Mouse (Mus musculus): Measurements from ENCODE around the gene Ascc3. TPM values are rescaled to one million over a fixed set of nuclear protein-coding genes. Genes with fewer than 3 reads are reported as not detected.

Gene Ascc3
- polyA plus RNA-seq, 1 experiment from 2014 or later = 25.9 TPM

DNA sequence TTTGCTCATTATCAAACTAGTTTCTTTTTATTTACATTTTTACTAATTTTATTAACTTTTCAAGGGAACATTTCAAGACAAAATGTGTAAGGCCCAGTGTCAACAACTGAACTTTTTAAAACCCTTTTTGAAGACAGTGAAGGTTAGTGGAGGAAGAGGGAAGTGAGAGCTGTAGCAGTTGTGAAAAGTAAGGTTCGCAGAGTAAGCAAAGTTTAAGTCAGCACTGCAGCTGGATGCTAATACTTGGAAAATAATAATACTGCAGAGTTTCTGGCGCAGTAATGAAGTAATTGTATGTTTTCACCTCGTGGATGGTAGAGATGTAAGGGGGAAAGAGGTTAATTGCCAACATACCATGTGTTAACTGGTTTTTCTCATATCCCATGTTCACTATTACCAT, 112.4 kb downstream of the Ascc3 start:
- no peaks in the 10 kb centered on the region for H3K9me3 ChIP-seq (ENCODE audit: control insufficient read depth, low read length)
- no peak overlapping the region for H3K9ac ChIP-seq (ENCODE audit: low read length)
- ATAC-seq (replicated peaks; ENCODE audit: low FRiP score) (no peak), DNase-seq (ENCODE audit: low spot score) (no peak)
- no peaks in the 10 kb centered on the region for H3K27me3 ChIP-seq (ENCODE audit: control insufficient read depth, insufficient read depth, low read length)
- WGBS = 88% methylated on average over 3 of the region's 3 CpGs
- H3K27ac ChIP-seq (ENCODE audit: low read depth, low read length) = no peak overlapping the region
- H3K4me1 ChIP-seq (replicated peaks; ENCODE audit: control insufficient read depth, insufficient read depth, low read length) = no peaks in the 10 kb centered on the region
- no peak overlapping the region for H3K4me3 ChIP-seq (ENCODE audit: low read depth, low read length)
- H3K36me3 ChIP-seq (ENCODE audit: control insufficient read depth, insufficient read depth, low read length) = no peaks in the 10 kb centered on the region
- H3K4me2 ChIP-seq (ENCODE audit: low read depth, low read length, severe bottlenecking) = no peak overlapping the region

DNA sequence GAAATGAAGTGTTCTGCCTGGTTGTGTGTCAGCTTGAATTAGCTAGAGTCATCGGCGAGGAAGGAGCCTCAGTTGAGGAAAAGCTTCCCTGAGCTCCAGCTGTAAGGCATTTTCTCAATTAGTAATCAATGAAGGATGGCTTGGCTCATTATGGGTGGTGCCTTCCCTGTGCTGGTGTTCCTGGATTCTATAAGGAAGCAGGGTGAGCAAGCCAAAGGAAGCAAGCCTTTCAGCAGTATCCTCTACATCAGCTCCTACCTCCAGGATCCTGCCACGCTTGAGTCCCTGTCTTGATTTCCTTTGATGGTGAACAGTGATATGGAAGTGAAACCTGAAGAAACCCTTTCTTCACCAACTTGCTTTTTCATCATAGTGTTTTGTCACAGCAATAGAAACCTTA, 118.8 kb downstream of the Ascc3 start:
- WGBS = 83% methylated on average over 3 of the region's 3 CpGs
- no peaks in the 10 kb centered on the region for H3K9me3 ChIP-seq (ENCODE audit: control insufficient read depth, low read length)
- no peak for ATAC-seq (replicated peaks; ENCODE audit: low FRiP score)
- H3K4me2 ChIP-seq (ENCODE audit: low read depth, low read length, severe bottlenecking) = no peak overlapping the region
- no peaks in the 10 kb centered on the region for H3K27me3 ChIP-seq (ENCODE audit: control insufficient read depth, insufficient read depth, low read length)
- H3K4me3 ChIP-seq (ENCODE audit: low read depth, low read length) = no peak overlapping the region
- no peak for DNase-seq (ENCODE audit: low spot score)
- H3K4me1 ChIP-seq (replicated peaks; ENCODE audit: control insufficient read depth, insufficient read depth, low read length) = no peaks in the 10 kb centered on the region
- no peak overlapping the region for H3K9ac ChIP-seq (ENCODE audit: low read length)
- no peaks in the 10 kb centered on the region for H3K36me3 ChIP-seq (ENCODE audit: control insufficient read depth, insufficient read depth, low read length)
- H3K27ac ChIP-seq (ENCODE audit: low read depth, low read length) = no peak overlapping the region

DNA sequence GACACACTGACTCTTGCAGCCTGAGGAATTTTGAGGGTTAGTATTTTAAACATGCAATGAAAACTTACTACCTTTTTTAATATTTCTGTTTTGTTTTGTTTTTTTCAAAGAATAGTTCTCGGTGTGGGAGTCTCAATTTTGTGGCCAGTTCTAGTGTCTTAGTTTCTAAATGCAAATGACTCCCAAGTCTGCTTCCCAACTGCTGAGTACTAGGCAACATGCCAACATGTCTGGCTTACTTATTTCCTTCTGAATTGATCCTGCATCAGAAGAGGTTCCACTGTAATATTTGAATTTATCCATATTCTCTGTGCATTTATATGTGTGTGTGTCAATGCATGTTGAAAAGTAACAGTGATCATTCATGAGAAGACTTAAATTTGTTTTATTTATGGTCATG, 119.3 kb downstream of the Ascc3 start:
- Histone ChIP-seq H3K9ac (ENCODE audit: low read length) (no peak overlapping the region), H3K27me3 (ENCODE audit: control insufficient read depth, insufficient read depth, low read length) (no peaks in the 10 kb centered on the region), H3K36me3 (ENCODE audit: control insufficient read depth, insufficient read depth, low read length) (no peaks in the 10 kb centered on the region), H3K4me1 (replicated peaks; ENCODE audit: control insufficient read depth, insufficient read depth, low read length) (no peaks in the 10 kb centered on the region), H3K27ac (ENCODE audit: low read depth, low read length) (no peak overlapping the region), H3K4me3 (ENCODE audit: low read depth, low read length) (no peak overlapping the region), H3K9me3 (ENCODE audit: control insufficient read depth, low read length) (no peaks in the 10 kb centered on the region), H3K4me2 (ENCODE audit: low read depth, low read length, severe bottlenecking) (no peak overlapping the region)
- ATAC-seq (replicated peaks; ENCODE audit: low FRiP score) (no peak), DNase-seq (ENCODE audit: low spot score) (no peak)
- WGBS = 87% methylated on average over 1 of the region's 1 CpGs

DNA sequence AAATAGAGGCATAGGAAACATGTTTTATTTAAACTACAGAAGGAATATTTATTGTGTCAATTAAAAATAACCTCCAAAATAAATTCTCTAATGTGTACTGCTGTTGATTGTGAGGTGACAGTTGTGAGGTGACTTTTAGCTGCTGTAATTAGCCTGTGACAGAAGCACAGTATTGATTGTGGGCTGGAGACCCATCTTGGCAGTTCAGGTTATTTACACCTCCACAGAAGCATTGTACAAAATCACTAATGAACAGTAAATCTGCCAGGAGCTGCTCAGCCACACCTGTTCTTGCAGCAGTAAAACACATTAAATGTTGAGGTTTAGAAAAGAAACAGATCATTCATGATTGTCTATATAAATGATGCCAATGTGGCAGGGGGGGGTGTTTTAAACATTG, 141.0 kb downstream of the Ascc3 start:
- DNase-seq (ENCODE audit: low spot score) (no peak), ATAC-seq (replicated peaks; ENCODE audit: low FRiP score) (no peak)
- Histone ChIP-seq H3K4me3 (ENCODE audit: low read depth, low read length) (no peak overlapping the region), H3K9me3 (ENCODE audit: control insufficient read depth, low read length) (no peaks in the 10 kb centered on the region), H3K27me3 (ENCODE audit: control insufficient read depth, insufficient read depth, low read length) (no peaks in the 10 kb centered on the region), H3K4me1 (replicated peaks; ENCODE audit: control insufficient read depth, insufficient read depth, low read length) (no peaks in the 10 kb centered on the region), H3K36me3 (ENCODE audit: control insufficient read depth, insufficient read depth, low read length) (no peaks in the 10 kb centered on the region), H3K9ac (ENCODE audit: low read length) (no peak overlapping the region), H3K27ac (ENCODE audit: low read depth, low read length) (no peak overlapping the region), H3K4me2 (ENCODE audit: low read depth, low read length, severe bottlenecking) (no peak overlapping the region)

DNA sequence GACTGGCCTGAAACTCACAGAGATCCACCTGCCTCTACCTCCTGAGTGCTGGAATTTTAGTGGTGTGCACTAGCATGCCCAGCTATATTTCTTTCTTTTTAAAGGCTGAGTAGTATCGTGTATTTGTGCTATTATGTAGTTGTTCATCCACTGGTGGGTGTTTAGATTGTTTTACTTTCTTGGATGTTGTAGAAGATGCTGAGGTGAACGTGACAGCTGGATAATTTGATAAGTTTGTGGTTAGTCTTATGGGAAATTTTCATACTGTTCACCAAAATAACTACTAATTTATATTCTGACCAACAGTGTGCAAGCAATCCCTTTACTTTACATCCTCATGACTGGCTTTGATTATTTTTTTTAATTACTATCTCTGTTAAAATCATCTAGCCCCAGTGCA, 169.6 kb downstream of the Ascc3 start:
- ATAC-seq (replicated peaks; ENCODE audit: low FRiP score) (no peak), DNase-seq (ENCODE audit: low spot score) (no peak)
- H3K4me2 ChIP-seq (ENCODE audit: low read depth, low read length, severe bottlenecking) = no peak overlapping the region
- H3K36me3 ChIP-seq (ENCODE audit: control insufficient read depth, insufficient read depth, low read length) = no peaks in the 10 kb centered on the region
- no peaks in the 10 kb centered on the region for H3K27me3 ChIP-seq (ENCODE audit: control insufficient read depth, insufficient read depth, low read length)
- no peak overlapping the region for H3K9ac ChIP-seq (ENCODE audit: low read length)
- 78% methylated on average over 2 of the region's 2 CpGs for WGBS
- H3K4me3 ChIP-seq (ENCODE audit: low read depth, low read length) = no peak overlapping the region
- H3K9me3 ChIP-seq (ENCODE audit: control insufficient read depth, low read length) = no peaks in the 10 kb centered on the region
- 0 out of 2 replicates have a peak, but pooled peaks cover 1% of the 10 kb centered on the region for H3K4me1 ChIP-seq (replicated peaks; ENCODE audit: control insufficient read depth, insufficient read depth, low read length)
- no peak overlapping the region for H3K27ac ChIP-seq (ENCODE audit: low read depth, low read length)

DNA sequence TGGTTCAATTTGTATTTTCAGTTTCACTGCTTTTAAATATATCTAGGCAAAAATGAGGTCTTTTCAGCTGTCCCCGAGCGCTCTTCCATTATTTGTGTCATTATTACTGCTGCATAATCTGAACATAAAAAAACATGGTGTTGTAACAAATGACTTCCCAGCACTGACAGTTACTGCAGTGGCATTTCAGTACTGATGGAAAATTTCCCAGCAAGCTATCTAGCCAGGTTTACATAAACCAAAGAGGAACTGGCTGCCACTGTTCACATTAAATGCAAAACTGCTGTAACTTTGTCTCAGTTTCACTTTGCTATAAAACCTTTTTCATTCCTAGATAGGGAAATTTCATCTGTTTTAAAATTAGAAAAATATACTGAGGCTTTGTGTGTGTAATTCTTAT, 170.5 kb downstream of the Ascc3 start:
- no peak overlapping the region for H3K4me2 ChIP-seq (ENCODE audit: low read depth, low read length, severe bottlenecking)
- H3K27me3 ChIP-seq (ENCODE audit: control insufficient read depth, insufficient read depth, low read length) = no peaks in the 10 kb centered on the region
- WGBS = 83% methylated on average over 2 of the region's 2 CpGs
- H3K9ac ChIP-seq (ENCODE audit: low read length) = no peak overlapping the region
- ATAC-seq (replicated peaks; ENCODE audit: low FRiP score) (no peak), DNase-seq (ENCODE audit: low spot score) (no peak)
- no peaks in the 10 kb centered on the region for H3K9me3 ChIP-seq (ENCODE audit: control insufficient read depth, low read length)
- no peak overlapping the region for H3K4me3 ChIP-seq (ENCODE audit: low read depth, low read length)
- no peak overlapping the region for H3K27ac ChIP-seq (ENCODE audit: low read depth, low read length)
- H3K36me3 ChIP-seq (ENCODE audit: control insufficient read depth, insufficient read depth, low read length) = no peaks in the 10 kb centered on the region
- 0 out of 2 replicates have a peak, but pooled peaks cover 1% of the 10 kb centered on the region for H3K4me1 ChIP-seq (replicated peaks; ENCODE audit: control insufficient read depth, insufficient read depth, low read length)

DNA sequence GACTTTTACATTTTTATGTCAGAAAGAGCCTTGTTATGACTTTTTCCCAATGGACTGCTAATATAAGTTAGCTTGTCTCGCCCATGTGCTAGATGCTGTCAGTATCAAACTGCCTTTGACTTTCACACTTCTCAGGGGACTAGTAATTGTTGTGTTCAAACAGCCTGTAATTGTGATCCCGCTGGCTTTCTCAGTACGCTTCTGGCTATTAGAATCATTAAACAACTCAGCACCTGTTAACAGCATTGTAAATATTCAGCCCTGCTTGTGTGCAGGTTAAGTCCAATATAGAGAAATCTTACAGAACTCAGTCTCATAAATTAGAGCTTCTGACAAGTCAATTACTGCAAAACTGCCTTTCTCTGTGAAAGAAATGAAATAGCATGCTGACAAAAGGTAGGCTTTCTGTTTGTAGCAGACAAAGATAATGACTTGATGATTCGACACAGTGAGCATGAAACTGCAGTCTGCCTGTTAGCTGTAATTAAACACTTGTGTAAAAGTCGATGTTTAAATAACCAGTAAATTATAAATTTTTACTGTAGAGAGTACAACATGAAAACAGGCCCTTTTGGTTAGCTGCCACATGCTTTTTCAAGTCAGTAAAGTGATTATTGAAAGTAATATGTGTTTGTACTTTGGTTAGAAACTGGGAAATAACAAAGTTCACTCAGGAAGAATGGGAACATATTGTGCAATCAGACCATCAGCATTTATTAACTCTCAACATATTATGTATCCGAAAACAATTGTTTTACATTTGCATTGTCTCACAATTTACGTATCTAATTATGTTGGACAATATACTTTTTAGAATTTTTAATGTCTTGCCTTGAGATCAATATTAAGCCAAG, 171.2 kb downstream of the Ascc3 start:
- ATAC-seq (replicated peaks; ENCODE audit: low FRiP score) = peak; percentile 56; the same call in 1 of the 2 replicates

DNA sequence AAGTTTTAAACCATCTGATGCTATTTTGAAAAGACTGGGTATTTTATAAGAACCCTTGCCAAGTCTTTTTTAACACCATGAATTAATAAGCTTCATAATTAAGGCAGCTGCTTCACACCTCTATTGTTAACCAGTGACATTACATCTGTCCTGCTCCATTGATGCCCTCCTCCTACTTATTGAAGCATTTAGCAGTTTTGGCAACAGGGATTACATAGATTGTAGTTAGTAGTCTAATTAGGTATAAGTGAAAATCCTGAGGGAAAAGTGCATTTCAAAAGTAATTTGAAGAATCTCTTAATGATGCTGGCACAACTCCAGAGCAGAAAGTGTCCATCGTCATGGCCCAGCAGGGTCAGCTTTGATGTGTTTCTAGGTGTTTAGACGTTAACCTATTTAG, 180.3 kb downstream of the Ascc3 start:
- no peak overlapping the region for H3K4me2 ChIP-seq (ENCODE audit: low read depth, low read length, severe bottlenecking)
- DNase-seq (ENCODE audit: low spot score) (no peak), ATAC-seq (replicated peaks; ENCODE audit: low FRiP score) (peak; percentile 77)
- H3K27me3 ChIP-seq (ENCODE audit: control insufficient read depth, insufficient read depth, low read length) = no peaks in the 10 kb centered on the region
- H3K4me1 ChIP-seq (replicated peaks; ENCODE audit: control insufficient read depth, insufficient read depth, low read length) = no peaks in the 10 kb centered on the region
- no peaks in the 10 kb centered on the region for H3K9me3 ChIP-seq (ENCODE audit: control insufficient read depth, low read length)
- H3K4me3 ChIP-seq (ENCODE audit: low read depth, low read length) = no peak overlapping the region
- 38% methylated on average over 2 of the region's 2 CpGs for WGBS
- H3K9ac ChIP-seq (ENCODE audit: low read length) = no peak overlapping the region
- no peak overlapping the region for H3K27ac ChIP-seq (ENCODE audit: low read depth, low read length)
- H3K36me3 ChIP-seq (ENCODE audit: control insufficient read depth, insufficient read depth, low read length) = no peaks in the 10 kb centered on the region

More for the DNA sequence above, 171.2 kb downstream of the Ascc3 start:
- 0 out of 2 replicates have a peak, but pooled peaks cover 1% of the 10 kb centered on the region for H3K4me1 ChIP-seq (replicated peaks; ENCODE audit: control insufficient read depth, insufficient read depth, low read length)
- no peak for DNase-seq (ENCODE audit: low spot score)
- no peaks in the 10 kb centered on the region for H3K36me3 ChIP-seq (ENCODE audit: control insufficient read depth, insufficient read depth, low read length)
- no peak overlapping the region for H3K4me3 ChIP-seq (ENCODE audit: low read depth, low read length)
- no peaks in the 10 kb centered on the region for H3K9me3 ChIP-seq (ENCODE audit: control insufficient read depth, low read length)
- H3K27ac ChIP-seq (ENCODE audit: low read depth, low read length) = no peak overlapping the region
- WGBS = 50% methylated on average over 7 of the region's 7 CpGs
- H3K9ac ChIP-seq (ENCODE audit: low read length) = no peak overlapping the region
- H3K4me2 ChIP-seq (ENCODE audit: low read depth, low read length, severe bottlenecking) = no peak overlapping the region
- H3K27me3 ChIP-seq (ENCODE audit: control insufficient read depth, insufficient read depth, low read length) = no peaks in the 10 kb centered on the region

DNA sequence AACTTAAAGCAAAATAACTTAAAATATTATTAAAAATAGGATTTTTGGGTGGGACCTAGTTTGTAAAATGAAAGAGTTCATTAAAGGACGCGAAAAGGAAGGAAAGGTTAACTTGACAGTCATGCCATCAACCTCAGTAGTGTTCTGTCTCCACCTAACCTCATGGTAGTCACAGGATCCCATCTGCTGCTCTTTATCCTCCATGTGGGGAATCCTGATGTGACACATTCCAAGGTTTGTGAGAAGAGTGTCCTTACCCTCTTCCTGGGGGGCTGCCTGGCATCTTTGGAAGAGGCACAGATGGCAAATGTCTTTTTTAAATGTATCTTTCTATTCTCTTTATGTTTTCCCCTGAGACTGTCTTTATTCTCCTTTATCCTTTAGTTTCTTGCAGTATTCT, 181.4 kb downstream of the Ascc3 start:
- no peaks in the 10 kb centered on the region for H3K4me1 ChIP-seq (replicated peaks; ENCODE audit: control insufficient read depth, insufficient read depth, low read length)
- H3K27ac ChIP-seq (ENCODE audit: low read depth, low read length) = no peak overlapping the region
- no peak overlapping the region for H3K4me3 ChIP-seq (ENCODE audit: low read depth, low read length)
- 82% methylated on average over 2 of the region's 2 CpGs for WGBS
- no peaks in the 10 kb centered on the region for H3K36me3 ChIP-seq (ENCODE audit: control insufficient read depth, insufficient read depth, low read length)
- ATAC-seq (replicated peaks; ENCODE audit: low FRiP score) = no peak
- H3K9ac ChIP-seq (ENCODE audit: low read length) = no peak overlapping the region
- no peaks in the 10 kb centered on the region for H3K9me3 ChIP-seq (ENCODE audit: control insufficient read depth, low read length)
- no peak overlapping the region for H3K4me2 ChIP-seq (ENCODE audit: low read depth, low read length, severe bottlenecking)
- DNase-seq (ENCODE audit: low spot score) = no peak
- H3K27me3 ChIP-seq (ENCODE audit: control insufficient read depth, insufficient read depth, low read length) = no peaks in the 10 kb centered on the region
